Mouse (Mus musculus) adrenal gland, postnatal 36 days (tissue): ENCODE results near the gene Zfp57. TPM values are rescaled to one million over a fixed set of nuclear protein-coding genes. Genes with fewer than 3 reads are reported as not detected.
"Not testable (repeated sequence)": the region's sequence is repeated elsewhere in the genome, so short reads cannot be mapped to it uniquely, and the experiment has no call there.

Experiments
- DNase-seq, 2 experiments: peaks; one replicate each; pipeline ENCODE4 v3.0.0; 2021; ENCODE audit warnings: mixed read lengths in 1 of 2
- total RNA-seq, 2 experiments: library from RNA; stranded (reverse); gene quantifications; 2 replicates each; pipeline ENCODE4 v1.2.3; 2021

The Zfp57 gene
- total RNA-seq, 2 experiments from 2014 or later: 1.5 to 3.3 TPM

GRCm38 (mm10) chr17:36995448-36995847 lies 5.5 kb upstream of the Zfp57 start:
- DNase-seq: no peak

- DNase-seq: peak; percentile 85 to 88
These were observed 3.8 kb upstream of the Zfp57 start for GRCm38 (mm10) chr17:36997033-36997735.

- no peak for DNase-seq
These were observed 2.5 kb upstream of the Zfp57 start for GRCm38 (mm10) chr17:36998477-36998876.

- peak; percentile 37 to 54 for DNase-seq
These were observed 1.7 kb downstream of the Zfp57 start for GRCm38 (mm10) chr17:37002364-37003330.

- no peak for DNase-seq
These were observed 2.4 kb downstream of the Zfp57 start for GRCm38 (mm10) chr17:37003366-37003765.

GRCm38 (mm10) chr17:37008161-37008560 lies 7.2 kb downstream of the Zfp57 start:
- no peak for DNase-seq

GRCm38 (mm10) chr17:37009460-37010042 lies 8.6 kb downstream of the Zfp57 start:
- no peak for DNase-seq

GRCm38 (mm10) chr17:37011719-37012118 lies 10.8 kb downstream of the Zfp57 start:
- DNase-seq: no peak

GRCm38 (mm10) chr17:37012141-37012540 lies 11.2 kb downstream of the Zfp57 start:
- no peak for DNase-seq

GRCm38 (mm10) chr17:37016333-37016732 lies 15.4 kb downstream of the Zfp57 start:
- no peak for DNase-seq

- DNase-seq: no peak
These were observed 17.4 kb downstream of the Zfp57 start for GRCm38 (mm10) chr17:37018328-37018727.

GRCm38 (mm10) chr17:37019242-37019641 lies 18.3 kb downstream of the Zfp57 start:
- not testable (repeated sequence) for DNase-seq

- DNase-seq: no peak
These were observed 21.9 kb downstream of the Zfp57 start, which contains the start of gene Mog for GRCm38 (mm10) chr17:37022628-37023576. Gene Mog (minus strand): TSS chr17:37023398.

GRCm38 (mm10) chr17:37026425-37026824 lies 25.5 kb downstream of the Zfp57 start:
- no peak for DNase-seq

- no peak for DNase-seq
These were observed 26.5 kb downstream of the Zfp57 start for GRCm38 (mm10) chr17:37027486-37027885.

GRCm38 (mm10) chr17:37028212-37028611 lies 27.2 kb downstream of the Zfp57 start:
- DNase-seq: no peak

GRCm38 (mm10) chr17:37028683-37029120 lies 27.7 kb downstream of the Zfp57 start:
- peak; percentile 88 to 89 for DNase-seq

GRCm38 (mm10) chr17:37029162-37029561 lies 28.2 kb downstream of the Zfp57 start:
- DNase-seq: no peak

GRCm38 (mm10) chr17:37039127-37039894 lies 38.3 kb downstream of the Zfp57 start:
- DNase-seq: no peak

GRCm38 (mm10) chr17:37044651-37045244 lies 43.8 kb downstream of the Zfp57 start:
- DNase-seq: no peak
